Mouse (Mus musculus): ENCODE data around the gene Mapk3.

Gene Mapk3

GRCm38 (mm10) chr7:126782693-126783092 lies 23.3 kb downstream of the Mapk3 start:
- in situ Hi-C loops (cut with MseI, MboI), result no loop called here

- in situ Hi-C loops (cut with MseI, MboI), result no loop called here
These were observed 25.1 kb downstream of the Mapk3 start for GRCm38 (mm10) chr7:126784469-126784868.

- in situ Hi-C loops (cut with MseI, MboI), result no loop called here
These were observed 25.7 kb downstream of the Mapk3 start for GRCm38 (mm10) chr7:126785056-126785455.

- in situ Hi-C loops (cut with MseI, MboI), result no loop called here
These were observed 26.7 kb downstream of the Mapk3 start for GRCm38 (mm10) chr7:126786142-126786541.

- in situ Hi-C loops (cut with MseI, MboI), result no loop called here
These were observed 29.7 kb downstream of the Mapk3 start for GRCm38 (mm10) chr7:126789141-126789540.

GRCm38 (mm10) chr7:126791851-126792720 lies 32.7 kb downstream of the Mapk3 start, which contains the start of gene Ppp4c:
Gene Ppp4c (minus strand): TSS chr7:126792496.
- in situ Hi-C loops (cut with MseI, MboI), result no loop called here

GRCm38 (mm10) chr7:126792721-126793443 lies 33.5 kb downstream of the Mapk3 start:
- in situ Hi-C loops (cut with MseI, MboI), result no loop called here

GRCm38 (mm10) chr7:126793456-126794270 lies 34.3 kb downstream of the Mapk3 start:
- in situ Hi-C loops (cut with MseI, MboI), result no loop called here

- in situ Hi-C loops (cut with MseI, MboI), result no loop called here
These were observed 34.8 kb downstream of the Mapk3 start for GRCm38 (mm10) chr7:126794271-126794605.

GRCm38 (mm10) chr7:126795387-126796317 lies 36.3 kb downstream of the Mapk3 start:
- in situ Hi-C loops (cut with MseI, MboI), result no loop called here

- in situ Hi-C loops (cut with MseI, MboI), result no loop called here
These were observed 37.0 kb downstream of the Mapk3 start for GRCm38 (mm10) chr7:126796350-126796932.

- in situ Hi-C loops (cut with MseI, MboI), result no loop called here
These were observed 38.2 kb downstream of the Mapk3 start, which contains the start of gene Fam57b for GRCm38 (mm10) chr7:126797411-126798126. Gene Fam57b (plus strand): TSS chr7:126797668.

GRCm38 (mm10) chr7:126798127-126799049 lies 39.0 kb downstream of the Mapk3 start:
- in situ Hi-C loops (cut with MseI, MboI), result no loop called here

GRCm38 (mm10) chr7:126799050-126799467 lies 39.7 kb downstream of the Mapk3 start:
- in situ Hi-C loops (cut with MseI, MboI), result no loop called here

- in situ Hi-C loops (cut with MseI, MboI), result no loop called here
These were observed 40.3 kb downstream of the Mapk3 start for GRCm38 (mm10) chr7:126799468-126800268.

- in situ Hi-C loops (cut with MseI, MboI), result no loop called here
These were observed 41.1 kb downstream of the Mapk3 start for GRCm38 (mm10) chr7:126800269-126801056.

- in situ Hi-C loops (cut with MseI, MboI), result no loop called here
These were observed 41.6 kb downstream of the Mapk3 start for GRCm38 (mm10) chr7:126801057-126801422.

Data from mouse trophoblast stem cell (cell line).